Mouse (Mus musculus) fat pad, adult 2 months (tissue): ENCODE measurements around the gene Pold4.

Experiments used
- DNase-seq: peaks from one replicate; pipeline ENCODE4 v3.0.0-alpha.2; 2011; ENCODE audit warnings: low read depth, low spot score; ENCODE audit errors: extremely low read depth

Gene Pold4

GRCm38 (mm10) chr19:4203604-4204326 lies 27.9 kb upstream of the Pold4 start:
- DNase-seq: no peak

DNA sequence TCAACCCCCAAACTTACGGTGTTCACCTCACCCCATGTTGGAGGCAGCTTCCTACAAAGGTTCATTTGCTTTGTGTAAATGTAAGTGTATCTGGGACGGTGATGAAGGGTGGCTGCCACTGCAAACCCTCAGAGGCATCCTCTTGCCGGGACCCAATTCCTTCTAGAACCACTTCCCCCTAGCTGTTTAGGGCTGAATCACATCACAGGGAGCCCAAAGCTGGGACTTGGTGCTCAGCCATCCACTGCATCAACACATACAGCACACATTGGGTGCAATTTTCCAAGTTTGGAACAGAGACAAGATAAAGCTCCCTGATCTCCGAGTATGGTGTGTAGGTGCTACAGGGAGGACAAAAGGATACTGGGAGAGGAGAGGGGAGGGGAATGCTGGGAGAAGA lies 26.8 kb upstream of the Pold4 start:
- no peak for DNase-seq

DNA sequence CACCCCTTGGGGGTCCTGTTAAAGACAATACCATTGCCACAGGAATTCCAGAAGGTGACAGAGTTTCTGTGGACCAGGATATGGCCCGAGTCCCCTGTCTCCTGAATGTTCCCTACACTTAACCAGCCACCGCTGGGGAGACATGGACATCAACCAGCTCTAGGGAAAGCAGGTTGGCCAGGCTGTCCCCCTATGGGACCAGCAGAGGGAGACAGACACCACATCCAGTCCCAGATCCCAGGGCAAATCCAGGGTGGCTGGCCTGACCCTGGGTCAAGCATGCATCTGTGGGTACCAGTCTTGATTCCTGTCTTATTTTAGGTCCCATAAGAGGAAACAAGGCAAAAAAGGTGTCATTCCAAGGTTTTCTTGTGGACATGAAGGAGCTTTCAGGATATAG lies 24.7 kb upstream of the Pold4 start:
- no peak for DNase-seq

DNA sequence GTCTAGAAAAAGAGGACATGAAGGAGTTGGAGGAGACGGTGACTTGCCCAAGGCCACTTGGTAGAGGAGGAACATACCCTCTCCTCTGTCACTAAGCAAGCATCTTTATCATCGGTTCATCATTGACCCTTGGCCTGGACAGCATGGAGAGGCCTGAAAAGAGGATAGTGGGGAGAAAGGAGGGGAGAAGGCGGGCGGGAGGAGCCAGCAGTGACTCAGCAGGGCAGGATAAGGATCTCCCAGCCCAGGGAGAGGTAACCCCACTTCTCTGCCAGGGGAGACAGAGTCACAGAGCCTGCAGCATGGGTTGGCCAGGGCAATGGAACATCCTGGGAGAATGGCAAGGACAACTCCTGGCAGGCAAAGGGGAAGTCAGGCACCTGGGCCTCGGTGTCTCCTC lies 23.1 kb upstream of the Pold4 start:
- no peak for DNase-seq

DNA sequence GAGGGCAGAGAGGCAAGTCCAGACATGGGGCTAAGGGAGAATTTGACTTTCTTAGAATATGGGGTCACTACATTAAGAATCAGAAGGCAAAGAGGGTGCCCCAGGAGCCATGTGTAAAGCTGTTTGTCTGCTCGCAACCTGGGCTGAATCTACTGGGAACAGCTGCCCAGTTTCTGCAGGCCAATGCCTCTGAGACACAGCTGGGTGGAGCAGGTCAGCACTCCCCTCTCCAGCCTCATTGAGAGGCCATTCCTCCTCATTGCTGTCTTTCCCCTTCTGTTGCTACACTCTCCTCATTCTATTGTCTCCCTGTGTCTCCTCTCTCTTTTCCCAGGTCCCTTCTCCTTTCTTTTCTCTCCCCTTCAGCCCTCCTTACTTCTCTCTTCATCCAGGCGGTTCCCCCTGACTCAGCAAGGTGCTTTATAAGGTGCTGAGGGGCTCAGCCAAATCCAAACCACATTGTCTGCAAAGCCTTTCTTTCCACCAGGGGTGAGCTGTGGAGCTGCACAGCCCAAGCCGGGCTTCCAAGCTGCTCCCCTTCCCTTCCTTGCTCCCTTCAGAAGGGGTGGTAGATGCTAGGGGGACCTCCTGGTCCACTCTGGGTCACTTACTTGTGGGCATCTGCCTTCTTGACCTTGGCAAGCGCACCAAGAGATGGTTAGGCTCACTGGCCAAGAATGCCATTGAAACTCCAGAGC lies 19.7 kb upstream of the Pold4 start:
- no peak for DNase-seq

- DNase-seq: no peak
Observed at GRCm38 (mm10) chr19:4213524-4213974, 18.1 kb upstream of the Pold4 start.

DNA sequence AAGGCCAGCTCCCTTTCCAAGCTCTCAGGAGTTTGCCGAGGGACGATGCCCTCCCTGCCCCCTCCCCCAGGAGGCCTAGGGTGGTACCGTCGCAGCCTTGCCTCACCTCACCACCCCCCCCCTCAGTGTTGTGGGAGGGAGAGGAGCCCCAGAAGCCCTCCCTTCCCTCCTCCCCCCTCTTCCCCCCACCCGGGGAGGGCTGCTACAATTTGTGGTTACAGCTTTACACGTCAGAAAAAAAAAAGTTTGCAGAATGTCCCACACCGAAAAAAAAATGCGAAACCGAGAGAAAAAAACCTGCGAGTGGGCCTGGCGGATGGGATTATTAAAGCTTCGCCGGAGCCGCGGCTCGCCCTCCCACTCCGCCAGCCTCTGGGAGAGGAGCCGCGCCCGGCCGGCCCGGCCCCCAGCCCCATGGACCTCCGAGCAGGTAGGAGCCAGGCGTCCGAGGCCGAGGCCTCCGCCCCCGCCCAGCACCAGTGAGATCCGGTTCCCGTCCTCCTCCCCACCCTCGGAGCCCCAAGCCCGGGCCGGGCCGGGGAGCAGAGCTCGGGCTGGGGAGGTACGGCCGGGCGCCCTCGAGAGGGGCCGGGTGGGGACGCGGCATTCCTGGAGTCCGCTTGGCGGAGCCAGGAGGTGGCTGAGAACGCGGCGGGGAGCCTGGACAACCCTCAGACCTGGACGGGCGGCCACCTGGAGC lies 17.5 kb upstream of the Pold4 start, which contains the start of the genes Clcf1 and AC109138.7:
Gene Clcf1, plus strand, starts transcription at position 168 of the 700 bp plus-strand sequence.
Gene AC109138.7, plus strand, starts transcription at position 287 of the 700 bp plus-strand sequence.
- DNase-seq: no peak

DNA sequence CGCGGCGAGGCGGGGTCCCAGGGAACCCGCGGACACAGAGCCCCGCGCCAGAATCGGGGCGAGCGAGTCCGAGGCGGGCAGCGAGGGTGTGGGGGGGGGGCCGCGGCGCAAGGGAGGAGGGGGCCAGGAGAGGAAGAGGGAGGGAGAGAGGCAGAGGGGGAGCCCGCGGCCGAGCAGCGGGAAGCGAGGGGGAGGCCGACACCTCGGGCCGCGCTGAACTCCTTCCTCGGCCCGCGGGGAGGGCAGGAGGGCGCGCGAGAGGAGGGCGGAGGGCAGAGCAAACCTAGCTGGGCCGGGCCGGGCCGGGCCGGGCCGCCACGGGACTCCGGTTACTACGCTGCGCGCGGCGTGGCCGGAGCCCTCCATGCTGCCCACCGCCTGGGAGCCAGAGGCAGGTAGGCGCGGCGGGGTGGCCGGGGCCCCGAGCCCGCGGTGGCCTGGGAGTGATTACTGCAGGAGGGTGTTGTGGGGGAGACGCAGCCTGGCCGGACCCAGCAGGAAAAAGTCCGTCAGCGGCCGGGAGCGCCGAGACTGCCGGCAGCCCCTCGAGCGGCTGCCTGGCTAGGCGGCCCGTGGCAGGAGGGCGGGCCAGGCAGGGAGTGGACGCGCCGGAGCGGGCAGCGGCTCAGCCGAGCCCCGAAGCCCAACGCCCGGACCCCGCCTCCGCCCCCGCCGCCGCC lies 16.8 kb upstream of the Pold4 start:
- no peak for DNase-seq

DNA sequence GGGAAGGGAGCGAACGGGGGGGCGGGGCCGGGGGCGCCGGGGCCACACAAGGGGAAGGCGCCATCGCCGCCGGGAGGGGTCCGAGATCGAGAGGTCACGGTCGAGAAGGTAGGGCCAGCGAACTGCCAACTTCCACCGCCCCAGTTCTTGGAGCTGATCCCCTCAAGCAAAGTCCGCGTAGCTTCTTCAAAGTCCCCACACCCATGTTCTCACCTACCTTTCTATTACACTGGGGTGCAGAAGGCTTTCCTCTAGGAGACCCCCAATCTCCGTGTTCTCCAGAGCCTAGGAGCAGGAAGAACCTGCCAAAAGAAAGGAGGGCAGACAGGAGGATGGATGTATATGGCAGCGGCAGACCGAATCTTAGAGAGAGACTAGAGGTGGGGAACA lies 16.3 kb upstream of the Pold4 start:
- no peak for DNase-seq

GRCm38 (mm10) chr19:4216041-4216685 lies 15.5 kb upstream of the Pold4 start:
- DNase-seq: no peak

DNA sequence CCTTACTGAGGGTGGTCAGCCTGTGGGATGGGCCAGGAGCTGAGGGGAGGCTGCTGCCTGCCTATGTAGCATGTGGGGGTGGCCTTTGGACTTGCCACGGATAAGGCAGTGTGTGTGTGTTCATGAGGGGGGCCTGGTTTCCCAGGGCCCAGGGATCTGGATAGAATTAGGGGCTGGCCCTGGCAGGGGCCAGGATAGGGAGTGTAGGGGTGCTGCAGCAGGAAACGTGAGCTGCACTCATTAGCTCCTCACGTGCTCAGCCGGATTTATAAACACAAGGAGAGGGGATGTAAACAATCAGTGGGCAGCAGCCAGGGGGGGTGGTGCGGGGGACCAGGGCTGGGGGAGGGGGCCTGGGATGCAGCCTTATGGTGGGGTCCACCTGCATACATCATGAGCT lies 14.6 kb upstream of the Pold4 start:
- no peak for DNase-seq

DNA sequence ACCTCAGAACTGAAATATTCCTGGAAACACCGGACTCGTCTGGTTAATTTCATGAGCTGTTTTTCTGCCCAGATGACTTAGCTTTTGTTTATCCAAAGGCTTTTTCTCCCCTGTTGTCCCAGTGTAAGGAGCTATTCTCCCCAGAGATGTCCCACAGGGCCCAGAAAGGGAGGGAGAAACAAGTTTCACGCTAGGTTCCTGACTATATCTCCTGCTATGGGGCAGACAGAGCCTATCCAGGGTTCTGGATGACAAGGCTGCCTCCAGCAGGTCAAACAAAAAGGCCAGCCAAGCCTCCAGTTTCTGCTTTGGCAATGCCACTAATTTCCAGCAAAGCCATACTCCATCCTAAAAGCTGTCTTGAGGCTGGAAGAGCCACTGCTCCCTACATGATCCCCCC lies 13.8 kb upstream of the Pold4 start:
- DNase-seq: no peak

- DNase-seq: no peak
Observed at GRCm38 (mm10) chr19:4218293-4218692, 13.4 kb upstream of the Pold4 start.

DNA sequence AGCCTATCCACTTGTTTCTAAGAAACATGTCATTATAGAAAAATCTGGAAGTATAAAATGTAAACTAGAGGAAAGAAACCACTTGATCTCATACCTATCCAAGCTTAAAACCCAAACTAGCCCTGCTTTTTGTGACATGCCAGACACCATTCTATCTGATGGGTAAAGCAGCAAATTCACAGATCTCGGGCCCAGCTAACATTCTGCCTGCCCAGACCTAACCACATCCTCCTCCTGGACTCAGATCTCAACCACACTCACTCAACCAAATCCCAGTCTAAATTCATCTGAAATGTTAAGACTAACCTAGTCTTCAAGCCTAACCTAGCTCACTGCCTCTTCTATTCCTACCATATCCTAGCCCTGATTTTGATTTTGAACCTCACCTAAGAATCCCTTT lies 12.9 kb upstream of the Pold4 start:
- DNase-seq: no peak

DNA sequence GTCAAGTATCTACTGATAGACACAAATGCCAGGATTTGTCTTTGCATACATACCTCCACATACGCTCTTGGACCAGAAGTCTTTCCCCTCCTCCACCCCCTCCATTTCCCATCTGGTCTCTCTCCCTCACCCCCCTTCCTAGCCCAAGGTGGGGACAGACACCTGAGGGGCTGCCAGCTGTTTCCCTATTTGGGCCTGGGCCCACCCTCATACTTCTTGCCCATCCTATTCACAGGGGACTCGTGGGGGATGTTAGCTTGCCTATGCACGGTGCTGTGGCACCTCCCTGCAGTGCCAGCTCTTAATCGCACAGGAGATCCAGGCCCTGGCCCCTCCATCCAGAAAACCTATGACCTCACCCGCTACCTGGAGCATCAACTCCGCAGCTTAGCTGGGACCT lies 11.8 kb upstream of the Pold4 start:
- DNase-seq: no peak

DNA sequence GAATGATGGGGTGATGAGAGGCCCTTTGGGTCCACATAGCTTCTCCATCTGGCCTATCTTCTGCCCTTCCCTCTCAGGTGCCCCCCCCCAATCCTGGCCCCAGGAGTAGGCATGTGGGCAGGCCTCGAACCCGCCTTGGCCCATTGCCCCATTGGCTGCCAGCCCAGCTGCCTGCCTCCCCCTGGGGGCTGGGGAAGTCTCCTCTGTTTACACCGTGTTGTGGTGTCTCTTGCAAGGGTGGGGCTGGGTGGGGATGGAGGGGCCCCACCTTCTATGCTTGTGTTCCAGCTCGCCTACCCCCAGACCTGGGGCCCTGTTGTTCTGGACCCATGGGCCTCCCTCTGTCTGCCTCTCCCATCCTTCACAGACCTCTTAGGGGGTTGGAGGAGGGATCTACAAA lies 11.3 kb upstream of the Pold4 start:
- DNase-seq: no peak

DNA sequence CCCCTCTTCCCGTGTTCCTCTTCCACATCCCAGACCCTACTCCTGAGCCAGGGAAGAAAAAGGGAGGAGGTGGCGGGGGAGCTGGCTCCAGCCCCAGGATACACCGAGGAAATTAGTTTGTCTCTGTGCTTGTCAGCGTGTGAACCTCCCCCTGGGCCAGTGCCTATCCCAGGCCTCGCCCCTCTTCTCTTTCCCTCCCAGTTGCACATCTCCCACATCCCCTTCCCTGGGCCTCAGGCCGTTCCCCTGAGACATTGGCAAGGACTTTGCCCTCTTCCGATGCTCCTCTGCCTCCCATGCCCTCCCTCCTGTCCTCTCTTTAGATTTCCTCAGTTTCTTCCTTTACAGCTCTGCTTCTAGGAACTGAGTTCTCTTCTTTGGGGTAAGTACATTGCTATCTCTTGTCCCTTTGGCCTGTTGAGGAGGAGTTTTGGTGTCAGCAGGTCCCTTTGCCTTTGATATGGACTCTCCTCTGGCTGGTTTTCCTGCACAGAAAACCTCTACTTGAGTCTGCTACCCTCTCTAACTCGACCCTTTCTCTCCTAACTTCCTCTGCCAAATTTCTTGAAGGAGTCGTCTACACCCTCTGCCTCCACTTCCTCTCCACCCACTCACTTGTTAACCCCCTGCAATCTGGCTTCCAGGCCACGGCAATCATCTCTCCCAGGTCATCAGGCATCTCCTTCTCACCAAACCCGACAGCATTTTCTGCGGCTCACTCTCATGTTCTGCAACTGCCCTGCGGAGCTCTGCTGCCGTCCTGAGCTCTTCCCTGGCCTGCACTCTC lies 10.5 kb upstream of the Pold4 start:
- no peak for DNase-seq

GRCm38 (mm10) chr19:4222165-4222564 lies 9.5 kb upstream of the Pold4 start:
- DNase-seq: no peak

GRCm38 (mm10) chr19:4226779-4227178 lies 4.9 kb upstream of the Pold4 start:
- no peak for DNase-seq

DNA sequence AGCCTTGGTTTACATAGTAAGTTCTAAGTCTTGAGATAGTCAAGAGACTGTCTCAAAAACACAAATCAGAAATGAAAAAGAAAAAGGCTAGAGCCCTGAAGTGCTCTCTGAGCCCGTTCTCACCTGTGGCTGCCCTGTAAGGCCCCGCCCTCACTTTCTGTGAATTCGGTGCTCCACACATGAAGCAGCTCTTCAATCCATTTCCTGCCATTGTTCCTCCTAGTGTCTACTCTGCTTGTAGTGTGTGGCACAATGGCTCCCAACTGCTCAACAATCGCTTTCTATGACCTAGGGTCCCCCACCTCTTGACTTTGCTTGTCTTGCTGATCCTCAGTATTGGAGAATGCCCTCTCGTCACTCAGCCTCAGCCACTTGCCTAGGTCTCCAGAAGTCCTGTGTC lies 4.3 kb upstream of the Pold4 start:
- DNase-seq: no peak
